Mouse (Mus musculus) urinary bladder, postnatal 14 days (tissue): ENCODE data around the gene Ppl.
A peak's percentile ranks its signal among the peaks of the same experiment; 100 is the strongest.

ENCODE experiments used
- DNase-seq: peaks from one replicate; pipeline ENCODE4 v3.0.0; 2021; ENCODE audit warnings: low spot score

The Ppl gene

DNA sequence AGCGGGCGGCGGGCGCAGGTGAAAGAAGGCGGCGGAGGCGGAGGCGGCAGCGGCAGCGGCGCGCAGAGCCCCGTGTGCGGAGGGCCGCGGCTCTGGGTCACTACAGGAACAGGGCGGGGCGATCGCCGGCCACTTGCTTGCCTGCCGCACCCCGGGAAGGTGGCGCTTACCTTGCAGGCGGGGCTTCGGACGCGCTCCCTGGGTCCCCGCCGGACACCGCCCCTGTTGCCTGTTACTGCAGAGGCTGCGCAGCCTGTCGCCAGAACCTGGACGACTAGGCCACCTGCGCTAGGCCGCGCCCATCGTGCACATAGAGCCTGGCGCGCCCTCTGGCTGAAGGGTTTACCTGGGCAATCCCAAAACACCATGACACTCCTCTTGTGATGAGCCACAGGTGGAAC is at the start of gene Ppl:
TSS of gene Ppl (minus strand) at position 21 of the 401 bp plus-strand sequence.
- DNase-seq: peak; percentile 93

DNA sequence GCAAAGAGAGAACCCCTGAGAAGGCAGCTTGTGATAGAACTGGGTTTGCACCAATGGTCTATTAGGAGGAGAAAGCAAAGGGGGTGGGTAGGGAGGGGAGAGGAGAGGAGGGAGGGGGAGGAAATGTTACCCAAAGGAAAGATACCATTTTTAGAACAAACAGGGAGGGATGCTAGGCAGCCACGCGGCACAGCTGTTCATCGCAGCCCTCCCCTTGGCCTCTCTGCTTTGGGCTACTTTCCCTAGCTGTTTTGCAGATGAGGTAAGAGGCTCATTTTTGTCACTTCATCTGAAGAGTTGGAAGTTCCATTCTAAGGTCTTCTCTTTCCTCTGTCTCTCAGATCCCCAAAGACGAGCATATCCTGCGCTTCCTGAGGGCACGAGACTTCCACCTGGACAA is 40.4 kb upstream of the Ppl start:
- no peak for DNase-seq

DNA sequence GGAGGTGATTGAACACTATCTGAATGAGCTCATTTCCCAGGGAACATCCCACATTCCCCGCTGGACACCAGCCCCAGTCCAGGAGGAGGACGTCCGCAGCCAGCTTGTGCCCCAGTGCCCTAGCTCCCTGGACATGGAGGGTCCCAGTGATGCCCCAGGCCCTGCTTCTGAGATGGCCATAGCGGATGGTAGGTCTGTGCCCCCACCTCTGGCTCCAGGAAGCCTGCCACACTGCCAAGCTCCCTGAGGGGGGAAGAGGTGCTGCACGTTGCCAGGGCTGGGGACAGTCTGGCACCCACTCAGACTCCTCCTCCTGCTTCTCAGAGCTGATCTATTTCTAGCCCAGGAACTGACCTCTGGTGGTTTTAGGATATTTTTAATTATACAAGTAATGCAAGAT is 36.6 kb upstream of the Ppl start:
- no peak for DNase-seq

- no peak for DNase-seq
Measured at GRCm38 (mm10) chr16:5168038-5168437, 35.8 kb upstream of the Ppl start.

- DNase-seq: no peak
Measured at GRCm38 (mm10) chr16:5164327-5164726, 32.1 kb upstream of the Ppl start.

DNA sequence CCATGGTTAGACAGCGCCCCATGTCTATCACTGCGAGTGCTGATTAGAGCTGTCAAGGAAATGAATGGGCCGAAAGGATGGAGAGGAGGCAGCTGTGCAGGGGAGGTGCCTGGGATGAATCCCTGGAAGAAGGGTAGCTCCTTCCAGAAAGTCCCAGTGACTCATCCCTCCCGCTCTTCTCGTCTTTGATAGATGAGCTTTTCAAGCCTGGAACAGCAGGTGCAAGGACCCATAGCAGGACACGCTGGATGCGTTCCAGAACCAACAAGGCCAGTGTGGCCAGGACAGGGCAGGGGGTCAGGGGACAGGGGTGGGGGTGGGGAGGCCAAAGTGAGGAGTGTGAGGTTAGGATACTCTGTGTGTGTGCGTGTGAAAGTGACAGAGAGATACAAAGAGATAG is 27.0 kb upstream of the Ppl start:
- no peak for DNase-seq

DNA sequence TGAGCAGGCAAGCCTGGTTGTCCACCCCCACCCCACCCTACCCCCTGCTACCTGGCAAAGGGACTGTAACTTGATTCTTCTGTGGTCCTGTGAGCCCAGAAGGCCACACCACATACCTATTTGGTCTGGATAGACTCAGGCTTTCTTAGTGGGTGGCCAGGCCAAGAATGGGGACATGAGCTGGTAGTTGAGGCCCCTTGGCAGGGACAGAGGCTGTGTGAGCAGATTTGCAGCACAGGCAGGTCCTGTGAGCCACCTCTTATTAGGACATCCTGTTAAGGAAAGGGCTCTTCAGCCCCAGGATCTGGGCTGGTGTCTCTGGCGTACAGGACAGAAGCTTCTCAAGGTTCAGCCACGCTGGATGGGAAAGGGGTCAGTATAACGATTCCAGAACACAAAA is 24.9 kb upstream of the Ppl start:
- no peak for DNase-seq

GRCm38 (mm10) chr16:5156495-5156894 is 24.3 kb upstream of the Ppl start:
- no peak for DNase-seq

- DNase-seq: no peak
Measured at GRCm38 (mm10) chr16:5155014-5155413, 22.8 kb upstream of the Ppl start.

- no peak for DNase-seq
Measured at GRCm38 (mm10) chr16:5153299-5154026, 21.2 kb upstream of the Ppl start.

- DNase-seq: no peak
Measured at GRCm38 (mm10) chr16:5150544-5150943, 18.3 kb upstream of the Ppl start.

- no peak for DNase-seq
Measured at GRCm38 (mm10) chr16:5147037-5147385, 14.8 kb upstream of the Ppl start, which contains the start of gene Sec14l5. Gene Sec14l5, plus strand, starts transcription at chr16:5147109.

GRCm38 (mm10) chr16:5146367-5147036 is 14.3 kb upstream of the Ppl start:
- peak; percentile 82 for DNase-seq

GRCm38 (mm10) chr16:5145570-5145969 is 13.3 kb upstream of the Ppl start:
- peak; percentile 80 for DNase-seq

- DNase-seq: peak; percentile 83
Measured at GRCm38 (mm10) chr16:5139741-5140140, 7.5 kb upstream of the Ppl start.

- DNase-seq: no peak
Measured at GRCm38 (mm10) chr16:5137006-5137540, 4.9 kb upstream of the Ppl start.

DNA sequence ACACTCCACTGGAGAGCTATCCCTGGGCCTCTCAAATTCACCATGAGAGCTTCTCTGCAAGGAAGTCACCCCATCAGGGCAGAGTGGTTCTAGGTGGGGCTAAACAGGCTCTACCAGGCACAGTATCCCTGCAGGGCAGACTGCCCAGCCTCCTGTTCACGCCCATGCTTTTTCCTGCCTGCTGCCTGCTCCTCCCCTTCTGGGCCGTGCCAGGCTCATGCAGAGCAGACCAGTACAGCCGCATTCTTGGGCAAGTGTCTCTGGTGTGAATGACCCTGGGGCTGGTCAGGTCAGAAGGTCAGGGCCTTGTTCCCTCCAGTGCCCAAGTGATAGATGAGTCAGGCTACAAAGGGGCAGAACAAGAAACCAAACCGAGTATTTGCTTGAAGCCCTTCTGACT is 4.3 kb upstream of the Ppl start:
- peak; percentile 90 for DNase-seq

DNA sequence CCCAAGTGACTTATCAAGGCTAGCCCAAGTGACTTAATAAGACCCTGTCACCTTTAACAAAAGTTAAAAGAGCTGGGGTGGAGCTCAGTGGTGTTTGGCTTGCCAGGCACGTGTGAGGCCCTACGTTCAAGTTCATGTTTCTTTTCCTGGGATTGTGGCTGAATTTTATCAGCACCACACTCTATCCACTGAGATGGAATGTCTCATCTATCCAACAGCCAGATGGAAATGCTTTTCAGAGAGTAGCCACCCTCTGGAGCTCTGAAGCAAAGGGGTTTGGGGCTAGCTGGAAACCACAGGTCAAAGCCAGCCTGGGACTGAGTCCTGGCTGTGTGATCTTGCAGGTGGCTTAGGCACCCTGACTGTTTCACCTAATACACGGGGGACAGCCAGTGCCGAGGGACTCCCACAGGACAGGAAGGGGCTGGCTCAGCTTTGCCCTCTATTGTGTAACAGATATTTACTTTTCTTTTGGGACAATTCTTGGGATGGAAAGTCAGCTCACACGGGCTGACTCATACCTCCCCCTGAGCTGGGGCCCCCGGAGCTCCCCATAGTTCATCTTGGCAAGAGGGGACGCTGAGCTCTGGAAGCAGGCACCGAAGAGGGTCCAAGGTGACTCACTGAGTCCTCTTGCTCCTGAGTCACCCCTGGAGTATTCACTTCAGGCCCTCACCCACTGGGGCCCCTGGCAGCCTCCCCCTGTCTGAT is 3.5 kb upstream of the Ppl start:
- DNase-seq: peak; percentile 72

DNA sequence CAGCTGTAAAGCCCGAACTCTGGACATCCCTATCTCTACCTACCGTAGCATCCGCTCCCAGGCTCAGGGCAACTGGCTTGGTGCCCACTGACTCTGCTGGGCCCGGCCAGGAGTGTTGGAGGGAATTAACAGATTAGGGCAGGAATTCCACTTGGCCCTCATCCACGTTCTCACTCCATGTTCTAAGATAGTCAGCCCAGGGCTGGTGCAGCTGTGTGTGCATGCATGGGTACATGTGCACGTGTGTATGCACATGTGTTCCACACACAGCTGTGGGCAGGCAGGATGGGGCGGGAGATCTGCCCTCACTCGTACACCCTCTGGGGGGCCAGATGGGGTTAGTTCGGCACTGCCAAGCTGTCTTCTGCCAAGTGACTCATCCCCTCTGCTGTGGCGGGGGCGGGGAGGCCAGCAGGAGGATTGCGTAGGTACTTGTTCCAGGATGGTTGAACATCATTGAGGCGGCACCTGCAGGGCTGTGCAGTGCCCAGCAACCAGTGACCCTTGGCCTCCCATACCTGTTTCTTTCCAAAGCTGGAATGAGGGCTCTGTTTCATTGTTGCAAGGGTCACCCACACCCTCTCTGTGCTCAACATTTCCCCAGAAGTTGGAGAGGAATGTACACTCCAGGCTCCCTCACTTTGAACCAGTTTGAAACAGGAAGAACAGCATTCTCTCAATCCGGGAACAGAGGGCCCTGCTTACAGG is 2.6 kb upstream of the Ppl start:
- DNase-seq: peak; percentile 86

GRCm38 (mm10) chr16:5131251-5131922 is 834 bp downstream of the Ppl start:
- peak; percentile 50 for DNase-seq

DNA sequence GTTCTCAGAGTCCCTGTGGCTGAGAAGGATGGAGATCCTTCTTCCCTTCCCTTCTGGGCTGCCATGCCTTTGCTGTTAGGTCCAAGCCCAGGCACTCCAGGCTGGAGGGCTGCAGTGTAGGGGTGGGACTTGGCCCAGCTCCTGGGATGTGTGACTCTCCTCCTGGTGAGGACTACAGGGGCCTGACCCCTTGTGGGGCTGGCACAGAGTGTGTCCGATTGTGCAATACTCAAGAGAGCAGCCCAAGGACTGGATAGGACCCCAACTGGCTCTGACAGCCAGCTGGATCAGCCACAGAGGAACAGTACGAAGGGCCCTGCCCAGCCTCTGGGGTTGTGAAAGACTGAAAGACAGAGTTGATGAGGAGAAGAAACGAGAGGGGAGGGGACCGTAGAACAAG is 1.5 kb downstream of the Ppl start:
- DNase-seq: peak; percentile 82

- no peak for DNase-seq
Measured at GRCm38 (mm10) chr16:5130196-5130595, 2.0 kb downstream of the Ppl start.
